Mouse (Mus musculus): Measurements from ENCODE around the gene Depdc1b. TPM values are rescaled to one million over a fixed set of nuclear protein-coding genes. Genes with fewer than 3 reads are reported as not detected.
A peak's percentile ranks its signal among the peaks of the same experiment; 100 is the strongest.

Gene Depdc1b
- polyA plus RNA-seq, 1 experiment: 11.2 TPM

DNA sequence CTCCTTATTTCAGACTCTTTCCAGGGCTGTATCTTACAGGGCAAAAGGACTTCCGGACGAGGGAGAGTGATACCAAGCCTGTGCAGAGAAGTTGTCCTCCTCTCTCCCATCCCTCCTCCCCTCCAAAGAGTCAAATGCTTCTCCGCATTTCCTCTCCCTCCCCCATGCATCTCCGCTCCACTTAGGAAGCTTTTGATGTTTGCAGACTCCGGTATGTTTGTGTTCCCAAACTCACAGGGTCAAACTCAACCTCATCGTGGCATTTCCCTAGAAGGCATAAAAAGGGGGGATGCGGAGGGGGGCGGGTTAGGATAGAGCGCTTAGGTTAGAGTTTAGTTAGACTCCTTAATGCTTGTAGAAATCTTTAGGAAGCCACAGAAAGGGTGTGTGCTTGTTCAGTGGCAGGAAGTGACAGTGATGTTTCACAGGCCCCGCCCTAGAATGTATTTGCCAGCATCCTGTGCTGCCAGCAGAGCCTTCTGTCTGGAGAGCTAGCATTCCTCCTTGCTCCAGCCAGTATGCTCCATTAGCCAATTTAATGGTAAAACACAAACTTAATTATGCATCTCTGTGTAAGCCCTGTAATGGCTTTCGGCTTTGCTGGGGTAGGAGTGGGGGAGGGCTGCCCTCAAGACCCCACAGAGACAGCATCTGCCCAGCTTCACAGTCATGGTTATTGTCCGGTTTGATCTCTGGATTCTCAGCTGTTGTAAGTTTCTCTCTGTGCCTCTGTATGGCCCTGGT lies 18.6 kb upstream of the Depdc1b start:
- 15% methylated on average over 12 of the region's 12 CpGs for WGBS
- peak; percentile 36 for DNase-seq
- TF ChIP-seq CTCF (conservative IDR thresholded peaks at IDR 0.05; ENCODE audit: insufficient read depth, insufficient read length, low read depth, low read length): no peak
- Histone ChIP-seq H3K36me3 (ENCODE audit: control insufficient read depth, insufficient read depth, low read length) (no peaks in the 10 kb centered on the region), H3K4me1 (ENCODE audit: control insufficient read depth, insufficient read depth, low read length) (peaks cover 4% of the 10 kb centered on the region; the same call in 1 of the 2 replicates), H3K4me3 (ENCODE audit: insufficient read depth, low read depth, low read length) (peak overlapping the region; percentile 1; the same call in 1 of the 2 replicates), H3K27ac (ENCODE audit: insufficient read depth, low read depth, low read length) (no peak overlapping the region), H3K27me3 (replicated peaks; ENCODE audit: control insufficient read depth, insufficient read depth, low read length) (no peaks in the 10 kb centered on the region; the same call in 1 of the 2 replicates)

DNA sequence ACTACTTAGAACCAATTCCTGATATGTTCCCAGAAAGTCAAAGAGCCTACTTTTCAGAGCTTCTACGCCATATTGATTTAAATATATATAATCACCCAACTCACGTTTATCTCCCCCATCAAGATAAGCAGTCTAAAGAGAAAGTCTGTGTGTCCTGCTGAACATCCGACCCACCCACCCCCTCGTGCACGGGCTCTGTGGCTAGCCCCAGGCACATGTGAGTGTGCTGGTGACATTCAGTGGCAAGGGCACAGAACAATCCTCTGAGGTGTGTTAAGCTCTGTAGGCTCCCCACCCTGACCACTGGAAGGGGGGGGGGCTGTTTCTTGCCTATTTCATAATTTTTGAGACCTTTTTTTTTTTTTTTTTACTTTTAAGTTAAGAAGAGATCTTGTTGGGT lies 17.9 kb upstream of the Depdc1b start:
- Histone ChIP-seq H3K4me1 (ENCODE audit: control insufficient read depth, insufficient read depth, low read length) (peaks cover 4% of the 10 kb centered on the region; the same call in 1 of the 2 replicates), H3K27me3 (replicated peaks; ENCODE audit: control insufficient read depth, insufficient read depth, low read length) (no peaks in the 10 kb centered on the region; the same call in 1 of the 2 replicates), H3K36me3 (ENCODE audit: control insufficient read depth, insufficient read depth, low read length) (no peaks in the 10 kb centered on the region), H3K27ac (ENCODE audit: insufficient read depth, low read depth, low read length) (no peak overlapping the region), H3K4me3 (ENCODE audit: insufficient read depth, low read depth, low read length) (no peak overlapping the region)
- no peak for DNase-seq
- 63% methylated on average over 5 of the region's 5 CpGs for WGBS
- TF ChIP-seq POLR2A (IDR thresholded peaks at IDR 0.05; ENCODE audit: low read depth, low read length): no peak
- no peak for TF ChIP-seq CTCF (conservative IDR thresholded peaks at IDR 0.05; ENCODE audit: insufficient read depth, insufficient read length, low read depth, low read length)

DNA sequence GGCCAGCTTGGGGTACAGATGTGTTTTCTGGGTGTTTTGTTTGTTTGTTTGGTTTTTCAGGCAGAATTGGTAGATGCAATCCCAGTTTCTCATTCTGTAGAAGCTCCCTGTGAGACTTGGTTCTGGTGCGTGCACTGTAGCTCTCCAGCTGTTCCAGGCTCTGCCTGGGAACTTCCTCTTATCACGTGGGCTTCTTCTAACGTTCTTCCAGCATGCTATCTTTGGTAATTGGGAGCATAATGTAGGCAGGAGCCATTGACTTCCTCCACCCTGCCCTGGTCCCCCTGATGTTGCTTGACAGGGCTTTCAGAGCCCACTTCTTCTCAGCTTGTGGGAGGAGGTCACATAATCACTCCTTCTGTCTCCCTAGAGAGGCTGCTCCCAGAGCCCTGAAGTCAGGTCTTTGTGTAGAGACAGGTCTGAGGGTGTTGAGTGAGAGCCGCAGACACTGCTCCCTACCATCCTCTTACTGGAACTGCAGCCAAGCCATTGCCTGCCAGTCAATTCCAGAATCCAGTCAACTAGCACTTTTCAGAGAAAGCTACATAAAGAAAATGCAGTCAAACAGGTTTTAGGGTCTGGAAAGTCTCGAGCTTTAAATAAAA lies 15.7 kb upstream of the Depdc1b start:
- peaks cover 4% of the 10 kb centered on the region; the same call in 1 of the 2 replicates for H3K4me1 ChIP-seq (ENCODE audit: control insufficient read depth, insufficient read depth, low read length)
- no peak overlapping the region for H3K4me3 ChIP-seq (ENCODE audit: insufficient read depth, low read depth, low read length)
- WGBS: 22% methylated on average over 5 of the region's 5 CpGs
- peak; percentile 42 for DNase-seq
- H3K27ac ChIP-seq (ENCODE audit: insufficient read depth, low read depth, low read length): peak overlapping the region; percentile 63; the same call in 1 of the 2 replicates
- H3K36me3 ChIP-seq (ENCODE audit: control insufficient read depth, insufficient read depth, low read length): no peaks in the 10 kb centered on the region
- H3K27me3 ChIP-seq (replicated peaks; ENCODE audit: control insufficient read depth, insufficient read depth, low read length): no peaks in the 10 kb centered on the region; the same call in 1 of the 2 replicates
- TF ChIP-seq POLR2A (IDR thresholded peaks at IDR 0.05; ENCODE audit: low read depth, low read length) (no peak), CTCF (conservative IDR thresholded peaks at IDR 0.05; ENCODE audit: insufficient read depth, insufficient read length, low read depth, low read length) (no peak; the same call in 1 of the 2 replicates)

DNA sequence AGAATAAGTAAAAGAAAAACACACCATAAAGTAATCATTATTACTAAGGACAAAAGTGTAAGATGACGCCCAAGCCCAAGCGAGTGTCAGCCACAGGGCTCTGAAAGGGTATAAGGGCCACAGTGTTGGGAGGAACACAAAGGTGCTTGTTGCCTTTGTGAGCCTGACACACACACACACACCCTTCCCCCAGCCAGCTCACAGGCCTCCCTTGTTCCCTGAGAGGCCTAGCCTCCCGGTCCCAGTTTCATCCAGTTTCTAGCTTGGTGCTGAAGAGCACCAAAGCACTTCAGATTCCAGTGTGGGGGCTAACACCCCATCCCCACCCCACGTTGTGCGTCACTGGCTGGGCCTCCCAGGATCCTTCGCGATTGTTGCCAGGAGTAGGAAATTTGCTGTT lies 14.7 kb upstream of the Depdc1b start:
- WGBS: 52% methylated on average over 7 of the region's 7 CpGs

DNA sequence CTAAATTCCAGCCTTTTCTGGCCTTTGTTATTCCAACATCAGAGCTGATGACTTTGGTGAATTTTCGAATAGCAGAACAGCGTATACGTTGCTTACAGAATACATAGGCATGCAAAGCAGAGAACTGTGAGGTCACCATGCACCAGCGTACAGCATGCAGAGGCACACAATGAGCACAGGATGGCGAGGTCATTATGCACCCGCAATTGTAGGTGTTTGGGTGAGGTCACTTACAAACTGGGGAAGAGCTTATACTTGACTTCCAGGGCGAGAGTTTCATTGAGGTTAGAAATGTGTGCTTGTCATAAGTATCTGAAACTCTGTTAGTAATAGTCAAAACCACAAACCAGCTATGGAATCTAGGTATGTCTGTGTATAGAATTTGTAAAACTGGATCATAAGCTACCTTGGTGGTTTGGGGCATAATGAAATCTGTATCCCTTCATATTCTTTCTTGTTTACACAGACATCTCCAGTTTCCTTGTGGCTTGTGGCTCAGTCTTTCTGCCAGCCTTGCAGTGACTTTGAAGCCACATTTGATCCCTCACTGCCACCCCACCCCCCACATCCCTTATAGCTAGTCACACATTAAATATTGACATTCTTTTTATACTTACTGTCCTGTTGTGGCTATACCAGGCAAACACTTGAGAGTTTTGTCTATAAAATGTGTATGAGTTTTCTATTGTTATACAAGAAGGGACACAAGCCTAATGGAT lies 13.0 kb upstream of the Depdc1b start:
- Histone ChIP-seq H3K4me1 (ENCODE audit: control insufficient read depth, insufficient read depth, low read length) (peaks cover 4% of the 10 kb centered on the region; the same call in 1 of the 2 replicates), H3K27me3 (replicated peaks; ENCODE audit: control insufficient read depth, insufficient read depth, low read length) (no peaks in the 10 kb centered on the region; the same call in 1 of the 2 replicates), H3K4me3 (ENCODE audit: insufficient read depth, low read depth, low read length) (no peak overlapping the region), H3K27ac (ENCODE audit: insufficient read depth, low read depth, low read length) (no peak overlapping the region), H3K36me3 (ENCODE audit: control insufficient read depth, insufficient read depth, low read length) (no peaks in the 10 kb centered on the region)
- 85% methylated on average over 7 of the region's 7 CpGs for WGBS
- no peak for DNase-seq
- TF ChIP-seq CTCF (conservative IDR thresholded peaks at IDR 0.05; ENCODE audit: insufficient read depth, insufficient read length, low read depth, low read length): no peak
- TF ChIP-seq POLR2A (IDR thresholded peaks at IDR 0.05; ENCODE audit: low read depth, low read length): no peak

More for the DNA sequence above, 14.7 kb upstream of the Depdc1b start:
- H3K36me3 ChIP-seq (ENCODE audit: control insufficient read depth, insufficient read depth, low read length): no peaks in the 10 kb centered on the region
- H3K27ac ChIP-seq (ENCODE audit: insufficient read depth, low read depth, low read length): no peak overlapping the region; the same call in 1 of the 2 replicates
- no peak for TF ChIP-seq CTCF (conservative IDR thresholded peaks at IDR 0.05; ENCODE audit: insufficient read depth, insufficient read length, low read depth, low read length)
- H3K4me3 ChIP-seq (ENCODE audit: insufficient read depth, low read depth, low read length): no peak overlapping the region
- H3K4me1 ChIP-seq (ENCODE audit: control insufficient read depth, insufficient read depth, low read length): peaks cover 4% of the 10 kb centered on the region; the same call in 1 of the 2 replicates
- DNase-seq: peak; percentile 38
- no peaks in the 10 kb centered on the region; the same call in 1 of the 2 replicates for H3K27me3 ChIP-seq (replicated peaks; ENCODE audit: control insufficient read depth, insufficient read depth, low read length)

DNA sequence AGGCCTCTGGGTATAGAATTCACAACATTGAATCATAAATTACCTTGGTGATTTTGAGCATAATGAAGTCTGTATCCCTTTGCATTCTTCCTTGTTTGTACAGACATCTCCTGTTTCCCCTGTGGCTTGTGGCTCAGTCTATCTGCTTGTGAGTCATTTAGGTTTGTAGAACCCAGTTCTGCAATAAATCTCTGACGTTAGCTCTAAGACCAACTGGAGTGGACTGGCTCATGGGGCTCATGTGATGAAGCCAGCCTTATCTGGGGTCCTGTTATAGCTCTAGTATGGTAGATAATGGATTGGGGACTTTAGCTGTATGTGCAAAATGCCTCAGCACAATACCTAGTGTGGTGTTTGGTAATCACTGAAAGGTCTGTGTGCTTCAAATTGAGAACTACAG lies 12.3 kb upstream of the Depdc1b start:
- whole genome bisulfite sequencing: 67% methylated on average over 1 of the region's 1 CpGs
- no peak overlapping the region for H3K27ac ChIP-seq (ENCODE audit: insufficient read depth, low read depth, low read length)

More for the DNA sequence above, 12.3 kb upstream of the Depdc1b start:
- Histone ChIP-seq H3K27me3 (replicated peaks; ENCODE audit: control insufficient read depth, insufficient read depth, low read length) (no peaks in the 10 kb centered on the region; the same call in 1 of the 2 replicates), H3K4me3 (ENCODE audit: insufficient read depth, low read depth, low read length) (no peak overlapping the region), H3K36me3 (ENCODE audit: control insufficient read depth, insufficient read depth, low read length) (no peaks in the 10 kb centered on the region), H3K4me1 (ENCODE audit: control insufficient read depth, insufficient read depth, low read length) (peaks cover 4% of the 10 kb centered on the region; the same call in 1 of the 2 replicates)
- no peak for DNase-seq
- TF ChIP-seq POLR2A (IDR thresholded peaks at IDR 0.05; ENCODE audit: low read depth, low read length) (no peak), CTCF (conservative IDR thresholded peaks at IDR 0.05; ENCODE audit: insufficient read depth, insufficient read length, low read depth, low read length) (no peak)
